Mouse (Mus musculus): Measurements from ENCODE around the gene Car6. TPM values are rescaled to one million over a fixed set of nuclear protein-coding genes. Genes with fewer than 3 reads are reported as not detected.

Car6 gene
- total RNA-seq (2012; rRNA removed) (not detected in 2 replicates), total RNA-seq (2014; rRNA removed) (not detected in 2 replicates), polyA plus RNA-seq (2012; ENCODE audit: insufficient read length, low read depth) (not detected in 2 replicates)

DNA sequence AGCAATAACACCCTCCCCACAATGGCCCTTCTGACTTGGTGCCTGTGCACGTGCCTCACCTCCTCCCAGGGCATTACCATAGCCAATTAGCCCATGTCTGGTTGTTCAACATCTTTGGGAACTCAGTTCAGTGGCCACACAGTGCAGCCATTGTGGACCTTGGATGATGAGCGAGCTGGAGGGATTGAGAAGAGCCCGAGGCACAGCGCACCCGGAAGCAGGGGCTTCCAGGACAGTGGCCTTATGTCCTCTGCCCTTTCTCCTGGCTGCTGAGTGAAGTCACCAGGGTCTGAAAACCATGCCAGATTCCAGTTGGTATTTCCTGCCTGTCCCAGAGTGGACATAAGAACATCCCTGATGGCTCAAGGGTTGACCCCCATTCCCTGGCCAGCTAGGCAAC is at the start of gene Car6:
Car6 (minus strand) TSS at position 101 of the 400 bp plus-strand sequence.
- H3K9ac ChIP-seq (ENCODE audit: insufficient read depth, low read depth) = no peak within 1 kb of the TSS
- 0 out of 4 replicates have a peak, but pooled peaks cover 0 to 2% of the 10 kb centered on the region in 2 experiments for H3K4me1 ChIP-seq (ENCODE audit: control insufficient read depth in 1 of 2, insufficient read depth in 2 of 2)
- no peaks in the 10 kb centered on the region for H3K36me3 ChIP-seq (replicated peaks in 1 of 2; ENCODE audit: control insufficient read depth in 1 of 2, insufficient read depth in 1 of 2, low read length in 1 of 2)
- in situ Hi-C loops (cut with MboI; ENCODE audit: low pct_ligation_motif_present, low pct_unique_long_range_greater_than_20kb, low sequenced_read_pairs) (no loop called here), dilution Hi-C loops (cut with MboI; ENCODE audit: extremely low pct_ligation_motif_present, extremely low pct_unique_long_range_greater_than_20kb, low sequenced_read_pairs) (no loop called here)
- no peak within 1 kb of the TSS for H3K27ac ChIP-seq (ENCODE audit: insufficient read depth, low read depth)
- H3K4me2 ChIP-seq (ENCODE audit: insufficient read depth, low read depth, poor library complexity, severe bottlenecking) = no peak within 1 kb of the TSS
- no peak within 1 kb of the TSS for H3K4me3 ChIP-seq (replicated peaks in 1 of 3; ENCODE audit: low read depth in 2 of 3, low read length in 2 of 3, poor library complexity in 1 of 3)
- TF ChIP-seq ELF1 (IDR thresholded peaks at IDR 0.05; ENCODE audit: low read depth, low read length) = no peak
- no peak for TF ChIP-seq HCFC1 (IDR thresholded peaks at IDR 0.05; ENCODE audit: low read depth, low read length)
- peaks cover 14% of the 10 kb centered on the region for H3K27me3 ChIP-seq (replicated peaks)
- no peaks in the 10 kb centered on the region for H3K9me3 ChIP-seq (replicated peaks; ENCODE audit: low read length)
- H3K79me2 ChIP-seq (replicated peaks; ENCODE audit: control insufficient read depth, extremely low read depth, insufficient read depth, poor library complexity, severe bottlenecking) = no peaks in the 10 kb centered on the region
- no peak for DNase-seq (ENCODE audit: extremely low read depth)

DNA sequence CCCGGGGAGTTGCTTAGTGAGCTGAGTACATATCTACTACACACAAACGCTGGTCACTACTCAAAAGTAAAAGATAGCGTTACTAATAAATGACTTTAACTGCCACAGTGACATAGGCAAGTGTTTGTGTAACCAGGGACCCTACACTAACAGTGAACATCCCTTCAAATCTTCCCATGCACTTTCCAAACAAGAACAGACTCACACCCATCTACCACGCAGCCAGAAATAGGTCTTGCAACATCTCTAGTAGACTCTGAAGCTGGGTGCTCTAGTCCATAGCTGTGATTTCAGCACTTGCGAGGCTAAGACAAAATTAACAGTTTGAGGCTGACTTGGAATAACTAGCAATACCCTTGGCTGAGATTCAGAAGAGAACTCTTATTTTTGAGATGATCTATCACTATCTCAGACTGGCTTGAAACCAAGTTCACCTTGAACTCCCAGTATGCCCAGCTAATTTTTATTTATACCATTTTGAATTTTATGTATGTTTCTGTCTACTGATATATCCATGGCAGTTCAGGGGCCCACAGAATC is 48.7 kb upstream of the Car6 start:
- Histone ChIP-seq H3K4me2 (ENCODE audit: insufficient read depth, low read depth, poor library complexity, severe bottlenecking) (no peak overlapping the region), H3K79me2 (replicated peaks; ENCODE audit: control insufficient read depth, extremely low read depth, insufficient read depth, poor library complexity, severe bottlenecking) (no peaks in the 10 kb centered on the region), H3K36me3 (replicated peaks in 1 of 2; ENCODE audit: control insufficient read depth in 1 of 2, insufficient read depth in 1 of 2, low read length in 1 of 2) (peaks cover 61 to 85% of the 10 kb centered on the region in 2 experiments), H3K4me3 (replicated peaks in 1 of 3; ENCODE audit: low read depth in 2 of 3, low read length in 2 of 3, poor library complexity in 1 of 3) (no peak overlapping the region), H3K4me1 (ENCODE audit: control insufficient read depth in 1 of 2, insufficient read depth in 2 of 2) (no peaks in the 10 kb centered on the region), H3K27me3 (replicated peaks) (no peaks in the 10 kb centered on the region), H3K27ac (ENCODE audit: insufficient read depth, low read depth) (no peak overlapping the region), H3K9ac (ENCODE audit: insufficient read depth, low read depth) (no peak overlapping the region), H3K9me3 (replicated peaks; ENCODE audit: low read length) (no peaks in the 10 kb centered on the region)
- dilution Hi-C loops (cut with MboI; ENCODE audit: extremely low pct_ligation_motif_present, extremely low pct_unique_long_range_greater_than_20kb, low sequenced_read_pairs) = no loop called here
- in situ Hi-C loops (cut with MboI; ENCODE audit: low pct_ligation_motif_present, low pct_unique_long_range_greater_than_20kb, low sequenced_read_pairs) = loop anchor here (10.0 kb wide), 1 partner anchor 375 kb away; no protein-coding TSS in a partner anchor
- TF ChIP-seq POLR2A (IDR thresholded peaks at IDR 0.05; ENCODE audit: low read depth, low read length) = 0 out of 2 replicates have a peak, but pooled peaks have one; percentile 23
- TF ChIP-seq UBTF (IDR thresholded peaks at IDR 0.05; ENCODE audit: low read depth, low read length) = no peak
- TF ChIP-seq POLR2AphosphoS2 (IDR thresholded peaks at IDR 0.05; ENCODE audit: low read depth, low read length) = peak; percentile 34; the same call in 1 of the 2 replicates
- DNase-seq (ENCODE audit: extremely low read depth) = no peak

DNA sequence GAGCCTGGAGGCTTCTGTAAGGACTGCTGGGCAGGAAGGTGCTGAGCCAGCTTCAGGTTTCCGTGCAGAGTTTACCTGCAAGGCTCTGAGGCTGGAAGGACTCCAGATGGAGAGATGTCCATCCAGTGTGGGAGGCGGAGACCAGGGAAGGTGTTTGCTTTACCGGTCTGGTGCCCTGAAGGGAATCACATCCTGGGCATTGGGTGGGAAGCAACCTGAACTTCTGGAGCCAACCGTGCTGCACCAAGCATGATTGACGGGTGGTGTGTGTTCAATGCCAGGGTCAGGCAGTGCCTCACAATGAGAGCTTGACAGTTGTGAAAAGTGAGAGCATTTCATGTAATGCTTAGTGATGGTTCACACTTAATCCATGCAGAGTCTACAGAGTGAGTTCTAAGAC is 47.8 kb upstream of the Car6 start:
- dilution Hi-C loops (cut with MboI; ENCODE audit: extremely low pct_ligation_motif_present, extremely low pct_unique_long_range_greater_than_20kb, low sequenced_read_pairs) (no loop called here), in situ Hi-C loops (cut with MboI; ENCODE audit: low pct_ligation_motif_present, low pct_unique_long_range_greater_than_20kb, low sequenced_read_pairs) (no loop called here)
- Histone ChIP-seq H3K4me3 (replicated peaks in 1 of 3; ENCODE audit: low read depth in 2 of 3, low read length in 2 of 3, poor library complexity in 1 of 3) (no peak overlapping the region), H3K4me2 (ENCODE audit: insufficient read depth, low read depth, poor library complexity, severe bottlenecking) (no peak overlapping the region), H3K79me2 (replicated peaks; ENCODE audit: control insufficient read depth, extremely low read depth, insufficient read depth, poor library complexity, severe bottlenecking) (no peaks in the 10 kb centered on the region), H3K4me1 (ENCODE audit: control insufficient read depth in 1 of 2, insufficient read depth in 2 of 2) (peaks cover 0 to 7% of the 10 kb centered on the region in 2 experiments; a peak in 2 of 4 replicates), H3K9me3 (replicated peaks; ENCODE audit: low read length) (no peaks in the 10 kb centered on the region), H3K27me3 (replicated peaks) (no peaks in the 10 kb centered on the region), H3K36me3 (replicated peaks in 1 of 2; ENCODE audit: control insufficient read depth in 1 of 2, insufficient read depth in 1 of 2, low read length in 1 of 2) (peaks cover 70 to 87% of the 10 kb centered on the region in 2 experiments), H3K9ac (ENCODE audit: insufficient read depth, low read depth) (no peak overlapping the region), H3K27ac (ENCODE audit: insufficient read depth, low read depth) (no peak overlapping the region)
- DNase-seq (ENCODE audit: extremely low read depth) = no peak
- TF ChIP-seq HCFC1 (IDR thresholded peaks at IDR 0.05; ENCODE audit: low read depth, low read length) (no peak), MEF2A (IDR thresholded peaks at IDR 0.05; ENCODE audit: borderline replicate concordance, low read depth, low read length) (no peak), SMC3 (IDR thresholded peaks at IDR 0.05; ENCODE audit: low read depth, low read length) (no peak), KAT2A (IDR thresholded peaks at IDR 0.05; ENCODE audit: insufficient replicate concordance, low read length) (no peak)
